Mouse (Mus musculus) monocyte, adult 59 days (primary cell): ENCODE results near the gene AF067063. TPM values are rescaled to one million over a fixed set of nuclear protein-coding genes. Genes with fewer than 3 reads are reported as not detected.

ENCODE experiments used
- total RNA-seq, 2 experiments: library from RNA; stranded (reverse); gene quantifications; one replicate each; pipeline ENCODE4 v1.2.4; 2023

AF067063 gene
- not detected for total RNA-seq

DNA sequence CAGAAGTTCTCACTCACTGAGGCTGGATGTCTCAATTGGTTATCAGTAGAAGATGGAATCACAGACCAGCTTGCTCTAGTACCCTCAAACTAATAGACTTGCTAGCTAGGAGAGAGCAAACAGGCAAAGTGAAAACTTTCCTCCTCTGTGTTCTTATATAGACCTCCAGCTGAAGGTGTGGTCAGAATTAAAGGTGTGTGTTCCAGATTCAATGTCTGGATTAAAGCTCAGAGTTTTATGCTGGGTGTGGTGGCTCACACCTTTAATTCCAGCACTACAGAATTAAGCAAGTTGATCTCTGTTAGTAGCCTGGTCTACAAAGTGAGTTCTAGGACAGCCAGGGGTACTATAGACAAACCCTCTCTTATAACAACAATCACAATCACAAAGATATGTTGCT is at the start of gene AF067063:
Gene AF067063, minus strand, starts transcription at position 101 of the 400 bp plus-strand sequence.

DNA sequence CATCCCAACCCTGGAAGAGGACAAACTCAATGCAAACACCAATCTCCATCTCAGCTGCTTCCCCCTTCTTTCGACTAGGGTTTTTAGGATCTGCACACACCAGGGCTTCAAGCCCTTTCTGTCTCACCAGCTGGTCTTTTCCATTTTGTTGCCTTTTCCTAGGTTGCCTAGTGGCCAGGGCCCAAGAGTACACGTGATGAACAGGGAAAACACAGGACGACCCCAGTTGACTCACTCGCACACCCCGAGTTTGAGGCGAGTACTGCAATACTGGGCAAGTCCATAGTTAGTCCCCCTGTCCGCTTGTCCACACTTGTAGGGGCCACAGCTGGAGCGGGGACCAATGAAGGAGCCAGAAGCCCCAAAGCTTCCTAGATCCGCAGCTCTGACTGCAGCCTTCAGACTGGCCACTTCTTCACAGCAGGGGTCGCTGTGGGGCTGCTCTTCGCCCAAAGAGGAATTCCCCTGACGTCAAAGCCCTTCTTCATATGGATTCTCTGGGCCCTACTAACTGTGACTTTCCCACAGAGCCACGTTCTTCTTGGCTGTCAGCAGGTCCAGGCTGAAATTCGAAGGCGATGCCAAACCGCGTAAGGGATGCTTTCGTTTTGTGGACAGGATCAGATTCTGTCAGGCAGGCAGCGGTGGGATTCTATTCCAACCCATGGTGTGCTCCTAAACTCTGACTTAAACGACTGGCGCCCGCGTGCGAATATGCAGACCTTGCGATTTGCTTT is 5.5 kb upstream of the AF067063 start, which contains the start of gene D13Ertd608e:
Gene D13Ertd608e, plus strand, starts transcription at position 687 of the 737 bp plus-strand sequence.

GRCm38 (mm10) chr13:119790761-119791579 is 39.0 kb downstream of the AF067063 start, which contains the start of gene Zfp131:
Gene Zfp131 (minus strand): TSS chr13:119790889.

Other genes starting within 250 kb of the AF067063 start
- not detected for gene Ccl28, start 206.4 kb downstream of the AF067063 start, total RNA-seq
- gene Hmgcs1, start 139.8 kb downstream of the AF067063 start, total RNA-seq, result 10 to 100 TPM; 46.2 to 52.9 TPM
- gene Nim1k, start 74.3 kb downstream of the AF067063 start, total RNA-seq, result 1 to 10 TPM; 2.5 to 3.1 TPM
- gene Zfp131, start 39.3 kb downstream of the AF067063 start, total RNA-seq, result 10 to 100 TPM; 52.9 to 59.9 TPM
- not detected for gene D13Ertd608e, start 5.8 kb upstream of the AF067063 start, total RNA-seq
- gene Tcstv1, start 64.6 kb upstream of the AF067063 start, total RNA-seq, result not detected
- not detected for gene Gm21761, start 99.1 kb upstream of the AF067063 start, total RNA-seq
- not detected for gene B020031M17Rik, start 120.6 kb upstream of the AF067063 start, total RNA-seq
- 1 to 10 TPM; 1.6 to 2.9 TPM for gene Gm36079, start 196.8 kb upstream of the AF067063 start, total RNA-seq
- gene Gm21188, start 222.0 kb upstream of the AF067063 start, total RNA-seq, result 100 to 1,000 TPM; 140 to 176 TPM